Mouse (Mus musculus) lung, adult 2 months (tissue): ENCODE data around the gene Fam83f.

ENCODE experiments used
- CTCF ChIP-seq: fragments of 200-500 bp; IDR thresholded peaks from 2 replicates; pipeline ENCODE4 v1.5.1; 2011; ENCODE audit warnings: mild to moderate bottlenecking, low read length, control low read depth; ENCODE audit not compliant: insufficient read depth
- POLR2A ChIP-seq: fragments of 200-500 bp; IDR thresholded peaks from 2 replicates; pipeline ENCODE4 v1.6.1; 2011; ENCODE audit warnings: low read depth, mild to moderate bottlenecking, control low read depth, low read length, borderline replicate concordance; ENCODE audit errors: extremely low read depth

DNA sequence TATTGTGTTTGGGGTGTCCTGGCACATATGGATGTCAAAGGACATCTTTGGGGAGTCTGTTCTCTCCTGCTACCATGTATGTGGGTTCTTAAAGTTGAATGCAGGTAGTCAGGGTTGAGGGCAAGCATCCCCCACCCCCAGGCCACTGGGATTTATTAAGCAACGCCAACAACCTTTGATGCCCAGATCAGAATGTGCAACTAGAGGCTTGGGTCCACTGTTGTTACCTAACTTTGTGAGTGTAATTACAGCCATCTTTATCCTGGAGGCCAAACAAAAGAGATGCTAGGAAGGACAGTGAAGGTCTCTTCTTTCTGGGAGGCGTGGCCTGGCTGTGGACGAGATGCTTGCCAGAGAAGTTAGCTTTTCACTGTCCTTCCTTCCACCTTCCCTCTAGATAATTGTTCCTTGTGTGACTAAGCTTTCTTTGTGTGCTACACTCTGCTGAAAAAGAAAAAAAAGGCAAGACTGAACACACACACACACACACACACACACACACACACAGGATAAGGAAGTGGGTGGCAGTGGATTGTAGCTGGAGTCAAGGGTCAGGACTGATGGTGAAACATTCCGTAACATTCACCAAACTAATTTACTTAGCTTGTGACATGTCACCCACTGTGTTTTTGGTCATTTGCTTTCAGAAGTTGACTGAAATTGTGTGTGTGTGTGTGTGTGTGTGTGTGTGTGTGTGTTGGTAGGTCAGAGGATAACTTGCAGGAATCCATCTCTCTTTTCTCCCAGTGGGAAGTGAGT lies 1.9 kb downstream of the Fam83f start:
- no peak for TF ChIP-seq POLR2A
- no peak for TF ChIP-seq CTCF
